Mouse (Mus musculus): ENCODE results near the gene Spin4. TPM values are rescaled to one million over a fixed set of nuclear protein-coding genes. Genes with fewer than 3 reads are reported as not detected.

Gene Spin4
- 0.06 and 0.13 TPM in 2 replicates for polyA plus RNA-seq (2012; rRNA removed)

DNA sequence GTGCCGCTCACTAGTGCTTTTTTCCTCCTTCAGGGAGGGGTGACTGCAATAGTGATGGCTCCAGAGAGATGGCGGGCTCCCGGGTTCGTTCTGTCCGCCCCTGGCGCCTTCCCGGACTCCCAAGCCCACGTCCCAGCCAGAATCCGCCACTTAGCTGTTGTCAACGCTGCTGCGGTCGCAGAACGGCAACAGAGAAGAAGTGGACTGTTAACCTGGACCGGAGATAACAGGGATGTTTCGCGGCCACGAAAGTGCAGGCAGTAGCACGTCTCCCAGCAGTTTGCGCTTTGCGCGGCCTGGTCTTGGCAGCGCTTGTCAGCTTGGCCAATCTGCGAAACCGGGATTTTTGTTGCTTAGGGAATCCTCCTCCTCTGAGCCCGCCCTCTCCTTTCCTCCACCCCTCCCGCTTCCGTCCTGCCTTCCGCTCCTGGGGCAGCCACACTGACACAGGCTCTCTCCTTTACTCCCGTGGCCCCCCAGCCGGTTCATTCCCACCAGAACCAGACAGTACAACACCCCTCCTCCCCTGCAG lies at the start of gene Spin4:
TSS of gene Spin4 (minus strand) at position 322 of the 532 bp plus-strand sequence.

Other genes starting within 250 kb of the Spin4 start
- gene Arhgef9, start 170.2 kb upstream of the Spin4 start, polyA plus RNA-seq (2012; rRNA removed) = 0.63 and 2.3 TPM in 2 replicates